Mouse (Mus musculus) small intestine, adult 2 months (tissue): ENCODE measurements around the gene C130032M10Rik.

Source experiments
- CTCF ChIP-seq: fragments of 200-500 bp; IDR thresholded peaks from 2 replicates; pipeline ENCODE4 v1.5.1; 2012; ENCODE audit warnings: low read depth, mild to moderate bottlenecking, control low read depth, inconsistent platforms, low read length, moderate library complexity, mixed read lengths; ENCODE audit not compliant: insufficient replicate concordance, insufficient read length; ENCODE audit errors: extremely low read depth
- POLR2A ChIP-seq: fragments of 200-500 bp; IDR thresholded peaks from 2 replicates; pipeline ENCODE4 v1.6.1; 2012; ENCODE audit warnings: low read depth, mild to moderate bottlenecking, control low read depth, inconsistent platforms, low read length, moderate library complexity

DNA sequence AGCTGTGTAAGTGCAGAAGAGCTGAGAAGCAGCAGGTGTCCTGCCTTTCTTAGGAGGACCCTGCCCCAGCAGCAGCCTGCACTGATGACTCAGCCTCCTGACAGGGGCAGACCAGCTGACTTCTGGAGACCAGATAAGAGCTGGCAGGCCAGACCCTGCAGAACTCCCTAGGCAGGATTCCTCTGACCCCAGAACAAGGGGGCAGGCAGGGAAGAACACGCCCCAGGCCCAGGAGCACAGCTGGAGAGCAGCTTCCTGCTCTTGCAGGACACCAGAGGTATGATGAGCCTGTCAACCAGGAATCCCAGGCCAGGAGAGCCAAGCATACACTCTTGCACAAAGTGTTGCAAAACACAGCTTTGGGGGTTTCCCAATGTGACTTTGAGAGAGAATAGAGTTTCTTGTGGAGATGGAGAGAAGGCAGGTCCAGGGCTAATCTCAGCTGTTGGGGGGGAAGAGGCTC, 25.8 kb downstream of the C130032M10Rik start:
- TF ChIP-seq CTCF (no peak), POLR2A (no peak)
